Mouse (Mus musculus) hindbrain, embryonic 14.5 days (tissue): Measurements from ENCODE around the gene Hist1h3g. TPM values are rescaled to one million over a fixed set of nuclear protein-coding genes. Genes with fewer than 3 reads are reported as not detected.
"Not testable (repeated sequence)": the region's sequence is repeated elsewhere in the genome, so short reads cannot be mapped to it uniquely, and the experiment has no call there.

ENCODE experiments used
- ATAC-seq: fragments of 200-750 bp; cut with Nextera tagmentation; 2 replicates; pipeline ENCODE4 v1.8.0; 2017; ENCODE audit warnings: moderate number of reproducible peaks, mild to moderate bottlenecking, moderate TSS enrichment, moderate library complexity; ENCODE audit not compliant: low FRiP score
- DNase-seq: peaks from one replicate; pipeline ENCODE4 v3.0.0-alpha.2; 2015; ENCODE audit warnings: low spot score
- H3K27ac ChIP-seq: fragments of 300-500 bp; sonication (generic); 2 replicates; pipeline ENCODE4 v1.5.1; 2014; ENCODE audit warnings: mild to moderate bottlenecking, moderate library complexity
- H3K27me3 ChIP-seq: fragments of 300-500 bp; sonication (generic); 2 replicates; pipeline ENCODE4 v1.6.1; 2014; ENCODE audit warnings: mild to moderate bottlenecking, low read length, mixed read lengths; ENCODE audit not compliant: control insufficient read depth, insufficient read depth
- H3K36me3 ChIP-seq: fragments of 300-500 bp; sonication (generic); replicated peaks from 2 replicates; pipeline ENCODE4 v1.6.1; 2014; ENCODE audit not compliant: control insufficient read depth, insufficient read depth
- H3K4me1 ChIP-seq: fragments of 300-500 bp; sonication (generic); replicated peaks from 2 replicates; pipeline ENCODE4 v1.6.1; 2014; ENCODE audit warnings: antibody characterized with exemption, low read length, mixed read lengths; ENCODE audit not compliant: control insufficient read depth, insufficient read depth
- H3K4me2 ChIP-seq: fragments of 300-500 bp; sonication (generic); replicated peaks from 2 replicates; pipeline ENCODE4 v1.6.1; 2014; ENCODE audit warnings: mild to moderate bottlenecking, moderate library complexity
- H3K4me3 ChIP-seq: fragments of 300-500 bp; sonication (generic); replicated peaks from 2 replicates; pipeline ENCODE4 v1.5.1; 2014; ENCODE audit warnings: mild to moderate bottlenecking, low read length
- H3K9ac ChIP-seq: fragments of 300-500 bp; sonication (generic); 2 replicates; pipeline ENCODE4 v1.6.1; 2014
- H3K9me3 ChIP-seq: fragments of 300-500 bp; sonication (generic); 2 replicates; pipeline ENCODE4 v1.6.1; 2016; ENCODE audit warnings: low read length; ENCODE audit not compliant: control insufficient read depth
- WGBS: fragments of 180-500 bp; shearing (Covaris S2); extraction: QIAGEN DNeasy Blood & Tissue Kit; methylation state at CpG from one replicate; pipeline ENCODE4 v1.1.7; 2014; 5-methylcytosine and 5-hydroxymethylcytosine counted together
- polyA plus RNA-seq: library from polyadenylated mRNA; unstranded; fragments of >200 nt; fragmentation: Nextera tagmentation; extraction: Ambion mirVana; gene quantifications from 2 replicates; pipeline ENCODE4 v1.2.1, GENCODE M21; 2014

The Hist1h3g gene
- polyA plus RNA-seq, 1 experiment from 2014 or later: not detected

DNA sequence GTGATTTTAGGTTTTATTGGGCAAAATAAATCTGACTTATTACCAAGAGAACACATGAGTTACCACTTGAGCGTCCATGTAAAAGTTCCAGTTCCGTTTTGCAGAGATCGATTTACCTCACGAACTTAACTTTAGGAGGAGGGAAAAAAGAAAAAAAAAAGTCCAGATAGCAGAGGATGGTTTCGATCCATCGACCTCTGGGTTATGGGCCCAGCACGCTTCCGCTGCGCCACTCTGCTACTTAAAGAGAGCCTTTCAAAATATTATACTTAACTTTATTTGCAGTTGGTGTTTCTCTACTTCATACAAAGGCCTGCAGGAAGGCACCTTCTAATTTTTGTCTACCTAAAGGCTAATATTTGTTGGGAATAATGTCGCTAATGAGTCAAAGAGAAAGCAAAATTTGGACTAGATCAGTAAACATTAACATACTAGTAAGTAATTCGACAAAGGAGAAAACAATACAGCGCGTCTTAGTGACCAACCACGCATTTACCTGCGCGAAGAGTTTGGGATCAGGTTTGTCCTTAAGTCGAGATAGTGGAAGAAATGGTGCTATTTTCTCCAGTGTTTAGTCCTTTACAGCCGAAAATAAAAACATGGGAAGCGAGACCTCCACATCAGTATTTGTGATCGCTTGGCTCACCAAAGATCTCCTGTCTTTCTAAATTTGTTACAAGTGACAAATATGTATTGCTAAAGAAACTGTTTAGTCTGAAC lies 4.9 kb upstream of the Hist1h3g start:
- H3K9me3 ChIP-seq: no peaks in the 10 kb centered on the region

DNA sequence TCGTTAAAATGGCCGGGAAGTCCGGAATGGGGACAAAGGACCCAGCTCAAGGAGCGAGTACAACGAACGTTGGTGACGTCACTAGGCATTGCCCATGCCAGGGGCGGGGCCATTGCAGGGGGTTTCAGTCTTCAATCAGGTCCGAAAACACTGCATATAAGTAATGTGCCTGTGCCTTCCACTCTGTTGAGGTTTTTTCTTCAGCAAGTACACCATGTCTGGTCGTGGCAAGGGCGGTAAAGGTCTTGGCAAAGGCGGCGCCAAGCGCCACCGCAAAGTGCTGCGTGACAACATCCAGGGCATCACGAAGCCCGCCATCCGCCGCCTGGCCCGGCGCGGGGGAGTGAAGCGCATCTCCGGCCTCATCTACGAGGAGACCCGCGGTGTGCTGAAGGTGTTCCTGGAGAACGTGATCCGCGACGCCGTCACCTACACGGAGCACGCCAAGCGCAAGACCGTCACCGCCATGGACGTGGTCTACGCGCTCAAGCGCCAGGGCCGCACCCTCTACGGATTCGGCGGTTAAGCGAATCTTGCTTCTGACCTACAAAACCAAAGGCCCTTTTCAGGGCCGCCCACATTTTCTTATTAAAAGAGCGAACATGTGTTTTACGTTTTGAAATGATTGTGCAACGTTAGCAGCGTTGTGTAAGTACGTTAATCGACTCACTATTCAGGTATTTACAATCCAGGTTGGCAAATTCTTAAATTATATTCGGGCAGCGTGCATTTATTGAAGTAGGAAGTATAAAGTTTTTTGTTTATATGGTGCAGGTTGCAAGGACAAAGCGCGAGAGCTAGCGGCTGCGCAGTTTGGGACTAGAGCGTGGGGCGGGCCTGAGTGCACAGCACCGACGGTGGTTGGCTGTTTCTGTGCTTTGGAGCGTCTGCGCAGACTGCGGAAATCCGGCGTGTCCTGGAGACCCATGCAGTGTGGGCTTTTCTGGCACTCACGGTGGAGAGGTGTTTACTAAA lies 4.0 kb upstream of the Hist1h3g start, which contains the start of gene Hist1h4h:
Gene Hist1h4h, plus strand, starts transcription at position 150 of the 975 bp plus-strand sequence.
- no peaks in the 10 kb centered on the region for H3K27me3 ChIP-seq
- ATAC-seq: peak; percentile 87
- no peaks in the 10 kb centered on the region for H3K36me3 ChIP-seq
- H3K9ac ChIP-seq: peak within 1 kb of the TSS; percentile 84
- peaks cover 29% of the 10 kb centered on the region for H3K4me1 ChIP-seq
- H3K9me3 ChIP-seq: no peaks in the 10 kb centered on the region
- peak; percentile 100 for DNase-seq
- WGBS: under 1% methylated on average over 52 of the region's 70 CpGs
- H3K4me2 ChIP-seq: peak within 1 kb of the TSS; percentile 55
- peak within 1 kb of the TSS; percentile 49 for H3K4me3 ChIP-seq
- peak within 1 kb of the TSS; percentile 95 for H3K27ac ChIP-seq

More for the DNA sequence above, 4.9 kb upstream of the Hist1h3g start:
- ATAC-seq (no peak), DNase-seq (peak; percentile 84)
- Histone ChIP-seq H3K4me1 (peaks cover 29% of the 10 kb centered on the region), H3K27me3 (no peaks in the 10 kb centered on the region), H3K36me3 (no peaks in the 10 kb centered on the region), H3K4me3 (peak overlapping the region; percentile 49), H3K27ac (peak overlapping the region; percentile 95), H3K9ac (peak overlapping the region; percentile 84), H3K4me2 (peak overlapping the region; percentile 55)
- WGBS: under 1% methylated on average over 20 of the region's 20 CpGs

DNA sequence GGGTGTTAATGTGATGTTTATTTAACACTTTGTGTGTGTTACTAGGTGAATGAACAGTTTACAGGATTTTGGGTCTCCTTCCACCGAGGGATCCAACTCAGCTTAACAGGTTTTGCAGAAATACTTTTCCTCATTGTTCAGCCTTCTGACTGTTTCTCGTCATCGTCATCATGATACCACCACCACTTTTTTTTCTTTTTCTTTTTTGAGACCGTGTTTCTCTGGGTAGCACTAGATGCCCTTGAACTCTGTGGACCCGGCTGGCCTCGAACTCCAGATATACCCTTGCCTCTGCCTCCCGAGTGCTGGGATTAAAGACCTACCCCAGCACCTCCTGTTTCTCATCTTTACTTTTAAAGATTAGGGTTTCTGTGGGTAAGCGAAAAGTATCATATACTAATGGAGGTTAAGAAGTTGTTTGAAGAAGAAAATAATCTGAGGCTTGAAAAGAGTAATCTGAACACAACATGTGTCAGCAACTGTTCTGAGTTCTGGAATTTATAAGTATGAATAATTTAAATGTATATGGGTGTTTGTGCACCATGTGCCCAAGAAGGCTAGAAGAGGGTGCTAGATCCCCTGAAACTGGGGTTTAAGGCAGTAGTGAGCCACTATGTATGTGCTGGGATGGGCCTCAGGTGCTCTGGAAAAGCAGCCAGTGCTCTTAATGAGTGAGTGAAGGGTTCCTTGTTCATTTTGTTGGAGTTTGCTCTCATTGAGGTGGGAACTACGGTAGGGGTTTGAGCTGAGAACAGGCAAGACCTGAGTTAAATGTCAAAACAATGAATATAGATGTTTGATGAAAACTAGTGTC lies 2.8 kb upstream of the Hist1h3g start:
- DNase-seq: no peak
- 24% methylated on average over 9 of the region's 9 CpGs for WGBS

DNA sequence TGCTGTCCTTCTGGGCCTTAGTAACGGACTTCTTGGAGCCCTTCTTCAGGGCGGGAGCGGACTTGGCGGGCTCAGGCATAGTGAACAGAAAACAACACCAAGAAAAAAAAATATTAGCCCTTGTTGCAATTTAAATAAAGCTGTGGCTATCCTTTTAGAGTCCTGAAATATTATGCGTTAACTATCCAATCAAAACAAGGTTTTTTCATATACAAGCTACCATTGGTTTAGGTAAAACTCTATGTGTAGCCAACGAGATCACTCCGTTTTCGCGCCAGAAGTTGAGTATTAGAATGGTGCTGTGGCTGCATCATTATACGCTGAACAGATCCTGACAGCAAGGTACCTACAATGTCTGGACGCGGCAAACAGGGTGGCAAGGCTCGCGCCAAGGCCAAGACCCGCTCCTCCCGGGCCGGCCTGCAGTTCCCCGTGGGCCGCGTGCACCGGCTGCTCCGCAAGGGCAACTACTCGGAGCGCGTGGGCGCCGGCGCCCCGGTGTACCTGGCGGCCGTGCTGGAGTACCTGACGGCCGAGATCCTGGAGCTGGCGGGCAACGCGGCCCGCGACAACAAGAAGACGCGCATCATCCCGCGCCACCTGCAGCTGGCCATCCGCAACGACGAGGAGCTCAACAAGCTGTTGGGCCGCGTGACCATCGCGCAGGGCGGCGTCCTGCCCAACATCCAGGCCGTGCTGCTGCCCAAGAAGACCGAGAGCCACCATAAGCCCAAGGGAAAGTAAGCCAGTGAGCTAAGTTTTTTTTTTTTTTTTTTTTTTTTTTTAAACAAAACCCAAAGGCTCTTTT lies 1.5 kb upstream of the Hist1h3g start, which contains the start of gene Hist1h2af:
Gene Hist1h2af, plus strand, starts transcription at position 347 of the 808 bp plus-strand sequence.
- not testable (repeated sequence) for H3K9me3 ChIP-seq, H3K27me3 ChIP-seq, H3K36me3 ChIP-seq
- peak within 1 kb of the TSS; percentile 35 for H3K4me3 ChIP-seq
- under 1% methylated on average over 24 of the region's 53 CpGs for WGBS
- ATAC-seq (peak; percentile 44), DNase-seq (peak; percentile 88)
- peaks cover 29% of the 10 kb centered on the region for H3K4me1 ChIP-seq
- peak within 1 kb of the TSS; percentile 55 for H3K4me2 ChIP-seq
- H3K9ac ChIP-seq: peak within 1 kb of the TSS; percentile 84
- peak within 1 kb of the TSS; percentile 71 for H3K27ac ChIP-seq

More for the DNA sequence above, 2.8 kb upstream of the Hist1h3g start:
- Histone ChIP-seq H3K27me3 (no peaks in the 10 kb centered on the region), H3K4me2 (peak overlapping the region; percentile 55), H3K9me3 (no peaks in the 10 kb centered on the region), H3K36me3 (no peaks in the 10 kb centered on the region), H3K27ac (peak overlapping the region; percentile 95), H3K9ac (peak overlapping the region; percentile 84), H3K4me1 (peaks cover 29% of the 10 kb centered on the region), H3K4me3 (peak overlapping the region; percentile 49)
- no peak for ATAC-seq

DNA sequence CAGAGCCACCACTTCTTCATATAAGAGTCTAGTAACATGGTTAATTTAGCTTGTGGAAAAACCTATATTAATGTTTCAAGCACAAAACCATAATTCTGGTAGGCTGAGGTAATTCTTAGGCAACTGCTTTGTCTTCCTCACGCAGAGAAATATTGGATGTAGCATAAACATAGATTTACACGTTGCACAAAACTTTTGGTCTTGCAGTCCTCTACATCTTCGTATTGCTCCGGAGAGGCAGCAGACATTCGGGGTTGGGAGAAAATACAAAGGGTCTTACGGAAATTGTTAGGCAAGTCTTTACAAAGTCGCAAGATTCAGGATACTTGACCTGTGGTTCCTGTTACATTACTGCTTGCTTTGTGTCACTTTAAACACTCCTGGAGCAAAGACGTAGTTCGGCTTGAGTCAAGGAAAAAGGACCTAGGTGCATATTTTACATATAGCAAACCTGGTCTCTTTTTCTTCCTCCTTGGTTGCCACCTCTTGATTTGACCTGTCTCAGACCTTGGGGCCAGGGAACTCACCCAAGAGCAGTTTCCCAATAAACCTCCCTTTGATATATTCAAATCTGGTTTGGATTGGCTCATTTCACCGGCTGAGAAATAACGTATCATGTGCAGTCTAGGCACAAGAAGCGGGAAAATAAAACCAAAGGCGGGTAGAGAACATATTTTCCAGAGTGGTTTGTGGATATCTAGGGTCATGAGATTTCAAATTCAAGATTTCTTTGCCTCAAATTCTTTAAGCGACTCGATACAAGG lies 672 bp upstream of the Hist1h3g start:
- under 1% methylated on average over 15 of the region's 15 CpGs for WGBS
- H3K9me3 ChIP-seq: no peaks in the 10 kb centered on the region
- peaks cover 27% of the 10 kb centered on the region for H3K4me1 ChIP-seq
- ATAC-seq (no peak), DNase-seq (no peak)
- H3K4me2 ChIP-seq: peak overlapping the region; percentile 55
- no peaks in the 10 kb centered on the region for H3K27me3 ChIP-seq
- peak overlapping the region; percentile 36 for H3K9ac ChIP-seq
- peak overlapping the region; percentile 35 for H3K4me3 ChIP-seq
- H3K36me3 ChIP-seq: no peaks in the 10 kb centered on the region
- peak overlapping the region; percentile 71 for H3K27ac ChIP-seq

DNA sequence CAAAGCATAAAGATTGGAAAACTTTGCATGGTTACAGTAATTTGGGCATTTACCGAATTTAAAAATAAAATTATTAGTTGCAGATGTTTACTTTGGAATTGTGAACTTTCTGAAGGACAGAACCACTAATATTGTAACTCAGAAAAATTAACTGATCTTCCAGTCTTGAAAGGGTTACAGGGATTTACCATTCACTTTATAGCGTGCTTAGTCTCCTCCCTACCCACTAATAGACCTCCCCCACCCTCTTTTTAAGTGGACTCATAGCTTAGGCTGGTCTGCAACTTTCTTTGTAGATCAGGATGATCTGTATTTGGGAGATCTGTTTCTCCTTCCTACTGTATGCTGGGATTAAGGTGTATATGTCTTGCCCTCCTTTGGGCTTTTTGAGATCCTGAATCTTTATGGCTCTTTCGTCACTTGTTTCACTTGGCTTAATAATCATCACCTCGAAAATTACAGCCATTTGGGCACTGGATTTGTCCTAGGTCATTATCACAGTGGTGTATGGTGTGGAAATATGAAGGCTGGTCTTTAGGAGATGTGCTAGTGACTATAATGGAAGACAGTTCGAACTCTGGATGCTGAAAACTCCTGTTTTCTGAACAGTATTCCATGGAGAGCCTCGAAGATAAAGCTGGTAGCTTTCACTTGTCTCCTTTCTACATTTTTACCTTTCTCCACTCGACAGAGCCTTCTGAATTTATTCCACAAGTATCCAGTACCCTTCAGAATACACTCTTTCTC lies 1.0 kb downstream of the Hist1h3g start:
- no peak overlapping the region for H3K27ac ChIP-seq
- no peak for DNase-seq
- peak overlapping the region; percentile 55 for H3K4me2 ChIP-seq
- H3K4me3 ChIP-seq: peak overlapping the region; percentile 35
- H3K27me3 ChIP-seq: no peaks in the 10 kb centered on the region
- WGBS: 26% methylated on average over 7 of the region's 7 CpGs
- peaks cover 22% of the 10 kb centered on the region for H3K4me1 ChIP-seq
- H3K9ac ChIP-seq: no peak overlapping the region
- H3K36me3 ChIP-seq: no peaks in the 10 kb centered on the region
- ATAC-seq: no peak
- no peaks in the 10 kb centered on the region for H3K9me3 ChIP-seq

DNA sequence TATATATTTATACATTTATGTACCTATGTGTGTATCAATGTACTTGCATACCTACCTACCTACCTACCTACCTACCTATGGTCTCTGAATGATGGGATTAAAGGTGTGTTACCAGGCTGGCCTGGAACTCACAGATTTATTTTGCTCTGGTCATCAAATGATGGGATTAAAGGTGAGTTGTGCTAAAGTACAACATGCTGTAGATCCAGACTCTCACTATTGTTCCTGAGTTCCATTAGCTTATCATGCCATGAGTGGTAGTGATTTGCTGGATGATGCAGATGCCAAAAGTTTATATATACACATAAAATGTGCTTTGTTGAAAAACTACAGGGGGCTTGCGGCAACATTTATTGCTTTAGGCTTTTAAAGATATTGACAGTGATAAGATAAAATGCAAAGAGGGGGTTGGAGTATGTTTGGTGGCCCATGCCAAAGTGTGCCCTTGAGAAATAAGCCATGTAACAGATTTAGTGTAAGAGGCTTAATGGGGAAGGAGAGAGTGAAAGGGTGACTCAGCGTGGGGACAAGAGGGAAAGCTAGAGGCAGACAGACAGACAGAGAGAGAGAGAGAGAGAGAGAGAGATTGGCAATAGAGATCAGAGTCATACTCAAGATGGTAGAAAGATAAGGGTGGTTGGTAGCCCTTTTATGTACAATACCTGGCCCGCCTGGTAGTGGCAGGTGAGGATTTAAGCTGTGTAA lies 1.9 kb downstream of the Hist1h3g start:
- no peak overlapping the region for H3K9ac ChIP-seq
- peaks cover 19% of the 10 kb centered on the region for H3K4me1 ChIP-seq
- WGBS: 79% methylated on average over 3 of the region's 3 CpGs
- no peaks in the 10 kb centered on the region for H3K9me3 ChIP-seq
- no peak for ATAC-seq
- peak overlapping the region; percentile 55 for H3K4me2 ChIP-seq
- H3K27me3 ChIP-seq: no peaks in the 10 kb centered on the region
- no peak for DNase-seq
- H3K36me3 ChIP-seq: no peaks in the 10 kb centered on the region
- no peak overlapping the region for H3K27ac ChIP-seq
- H3K4me3 ChIP-seq: no peak overlapping the region
